8 mouse cellular contexts compared by ENCODE assay signal in genomic region chr13:111491046-111491756, GRCm38 (mm10). TPM values are rescaled to one million over a fixed set of nuclear protein-coding genes. Genes with fewer than 3 reads are reported as not detected.
A peak's percentile ranks its signal among the peaks of the same experiment; 100 is the strongest.
DNase-seq lines count a peak whose midpoint lies in the region; ATAC-seq and TF ChIP-seq lines count a peak whose summit lies in the region.

No protein-coding gene starts in this region.

- ATAC-seq in kidney, postnatal 0 days (replicated peaks; ENCODE audit: low FRiP score, low read depth), result no peak
- ATAC-seq in hindbrain, embryonic 12.5 days (ENCODE audit: low FRiP score), result no peak
- no peak for ATAC-seq in midbrain, embryonic 14.5 days (ENCODE audit: low FRiP score, low TSS enrichment)

- no peaks in the 10 kb centered on the region for H3K9me3 ChIP-seq in kidney, postnatal 0 days (replicated peaks; ENCODE audit: low read length)
- H3K9me3 ChIP-seq in hindbrain, embryonic 12.5 days (replicated peaks), result no peaks in the 10 kb centered on the region
- H3K9me3 ChIP-seq in midbrain, embryonic 14.5 days (ENCODE audit: control insufficient read depth, low read length), result no peaks in the 10 kb centered on the region

- H3K27ac ChIP-seq in kidney, postnatal 0 days, result no peak overlapping the region
- H3K27ac ChIP-seq in kidney, adult 2 months (ENCODE audit: insufficient read depth, low read depth, low read length), result no peak overlapping the region
- H3K27ac ChIP-seq in hindbrain, embryonic 12.5 days, result no peak overlapping the region
- H3K27ac ChIP-seq in midbrain, embryonic 14.5 days (replicated peaks; ENCODE audit: low read depth, low read length), result no peak overlapping the region

- no peak for DNase-seq in kidney, postnatal 0 days (ENCODE audit: low spot score)
- DNase-seq in kidney, adult 2 months, result no peak
- DNase-seq in embryo, embryonic 11 days, result peak; percentile 12
- no peak for DNase-seq in midbrain, embryonic 14.5 days
- no peak for DNase-seq in adrenal gland, postnatal 4 days (ENCODE audit: low spot score in 2 of 2)
- DNase-seq in urinary bladder, postnatal 4 days (ENCODE audit: low spot score in 2 of 2), result no peak
- no peak for DNase-seq in lung, adult 18-20 months

- H3K27me3 ChIP-seq in kidney, postnatal 0 days (ENCODE audit: insufficient read depth, low read length), result peaks cover 7% of the 10 kb centered on the region; the same call in 1 of the 2 replicates
- H3K27me3 ChIP-seq in kidney, adult 2 months (replicated peaks; ENCODE audit: control insufficient read depth, insufficient read depth, low read length), result no peaks in the 10 kb centered on the region
- H3K27me3 ChIP-seq in hindbrain, embryonic 12.5 days, result peaks cover 23% of the 10 kb centered on the region
- peaks cover 23% of the 10 kb centered on the region for H3K27me3 ChIP-seq in midbrain, embryonic 14.5 days (ENCODE audit: control insufficient read depth, insufficient read depth, low read length)

- H3K4me3 ChIP-seq in kidney, postnatal 0 days (replicated peaks; ENCODE audit: low read depth, low read length), result peak overlapping the region; percentile 49; the same call in 1 of the 2 replicates
- no peak overlapping the region for H3K4me3 ChIP-seq in kidney, adult 2 months (ENCODE audit: insufficient read depth, low read depth, low read length)
- H3K4me3 ChIP-seq in hindbrain, embryonic 12.5 days, result peak overlapping the region; percentile 94
- peak overlapping the region; percentile 86 for H3K4me3 ChIP-seq in midbrain, embryonic 14.5 days (replicated peaks; ENCODE audit: low read depth, low read length)

- H3K36me3 ChIP-seq in kidney, postnatal 0 days (ENCODE audit: insufficient read depth, low read length), result no peaks in the 10 kb centered on the region
- no peaks in the 10 kb centered on the region for H3K36me3 ChIP-seq in kidney, adult 2 months (ENCODE audit: control insufficient read depth, insufficient read depth, low read length)
- H3K36me3 ChIP-seq in hindbrain, embryonic 12.5 days, result no peaks in the 10 kb centered on the region
- no peaks in the 10 kb centered on the region for H3K36me3 ChIP-seq in midbrain, embryonic 14.5 days (ENCODE audit: control insufficient read depth, insufficient read depth, low read length)

- peaks cover 3% of the 10 kb centered on the region; the same call in 1 of the 2 replicates for H3K4me1 ChIP-seq in kidney, postnatal 0 days (replicated peaks; ENCODE audit: insufficient read depth, low read length)
- H3K4me1 ChIP-seq in kidney, adult 2 months (ENCODE audit: control insufficient read depth, insufficient read depth, low read length), result no peaks in the 10 kb centered on the region; the same call in 1 of the 2 replicates
- peaks cover 10% of the 10 kb centered on the region for H3K4me1 ChIP-seq in hindbrain, embryonic 12.5 days
- peaks cover 14% of the 10 kb centered on the region for H3K4me1 ChIP-seq in midbrain, embryonic 14.5 days (ENCODE audit: control insufficient read depth, insufficient read depth, low read length)

- H3K4me2 ChIP-seq in kidney, postnatal 0 days (ENCODE audit: low read length), result peak overlapping the region; percentile 66
- H3K4me2 ChIP-seq in hindbrain, embryonic 12.5 days (replicated peaks), result peak overlapping the region; percentile 71
- H3K4me2 ChIP-seq in midbrain, embryonic 14.5 days (ENCODE audit: low read length), result peak overlapping the region; percentile 73

- no peak overlapping the region for H3K9ac ChIP-seq in kidney, postnatal 0 days (ENCODE audit: low read depth, low read length)
- H3K9ac ChIP-seq in hindbrain, embryonic 12.5 days, result no peak overlapping the region
- H3K9ac ChIP-seq in midbrain, embryonic 14.5 days (replicated peaks; ENCODE audit: low read length), result no peak overlapping the region

- TF ChIP-seq POLR2A in kidney, adult 2 months (IDR thresholded peaks at IDR 0.05; ENCODE audit: low read depth, low read length), result no peak

- TF ChIP-seq CTCF in kidney, postnatal 0 days (IDR thresholded peaks at IDR 0.05; ENCODE audit: low read depth), result no peak
- TF ChIP-seq CTCF in kidney, adult 2 months (conservative IDR thresholded peaks at IDR 0.05; ENCODE audit: insufficient read depth, insufficient read length, low read depth, low read length), result no peak

- 20% methylated on average over 13 of the region's 13 CpGs for WGBS in kidney, postnatal 0 days
- WGBS in kidney, adult 2 months, result 50% methylated on average over 13 of the region's 13 CpGs
- 23% methylated on average over 13 of the region's 13 CpGs for WGBS in hindbrain, embryonic 12.5 days
- 19% methylated on average over 13 of the region's 13 CpGs for WGBS in midbrain, embryonic 14.5 days

RNA-seq across cellular contexts. Expression of gene Gpbp1, which starts 1.3 kb away (rescaled TPM):
- polyA plus RNA-seq in kidney, postnatal 0 days (2015; fragmentation: Nextera tagmentation; extraction: Ambion mirVana), result 69.8 and 73.1 TPM in 2 replicates
- 2.4 and 4.9 TPM in 2 replicates for polyA plus RNA-seq in kidney, adult 2 months (2012; rRNA removed)
- 122 and 128 TPM in 2 replicates for polyA plus RNA-seq in hindbrain, embryonic 12.5 days (2016; fragmentation: Nextera tagmentation; extraction: Ambion mirVana)
- polyA plus RNA-seq in midbrain, embryonic 14.5 days (2014; fragmentation: Nextera tagmentation; extraction: Ambion mirVana), result 85.2 and 127 TPM in 2 replicates
- 10 to 100 TPM; 84.3 to 88.1 TPM for total RNA-seq in adrenal gland, postnatal 4 days (2021)

RNA-seq across cellular contexts. Expression of gene Gm49496, which starts 58.5 kb away (rescaled TPM):
- not detected in 2 replicates for polyA plus RNA-seq in kidney, postnatal 0 days (2015; fragmentation: Nextera tagmentation; extraction: Ambion mirVana)
- not detected in 2 replicates for polyA plus RNA-seq in kidney, adult 2 months (2012; rRNA removed)
- not detected in 2 replicates for polyA plus RNA-seq in hindbrain, embryonic 12.5 days (2016; fragmentation: Nextera tagmentation; extraction: Ambion mirVana)
- not detected in 2 replicates for polyA plus RNA-seq in midbrain, embryonic 14.5 days (2014; fragmentation: Nextera tagmentation; extraction: Ambion mirVana)
- under 1 TPM in 1 of 2 experiments, not detected in 1; 0.31 TPM for total RNA-seq in adrenal gland, postnatal 4 days (2021)

Comparison
In these comparisons a context has a peak if more than half of its experiments do, and no peak if none do; other contexts are left out.
1. RNA of gene Gpbp1, which starts 1.3 kb away (polyA plus RNA-seq): 85.2 to 127 TPM in midbrain, embryonic 14.5 days, 122 to 128 TPM in hindbrain, embryonic 12.5 days and 69.8 to 73.1 TPM in kidney, postnatal 0 days; 2.4 to 4.9 TPM in kidney, adult 2 months; every median in the first group is over 10 times any median in the second.
2. Peak in every context shown above with its lines, with median percentiles within 50 percentile points of each other: H3K4me2 ChIP-seq.